ENCODE assay signal across 21 mouse cellular contexts in genomic region chr2:71833626-71834025, GRCm38 (mm10). TPM values are rescaled to one million over a fixed set of nuclear protein-coding genes. Genes with fewer than 3 reads are reported as not detected.
DNase-seq lines count a peak whose midpoint lies in the region; ATAC-seq and TF ChIP-seq lines count a peak whose summit lies in the region.
"Had no signal": no experiment of that assay in that cellular context is flagged by ENCODE, and none has a peak within 500 bp of the region (broad histone marks: within the 10 kb centered on the region; RNA-seq: fewer than 3 reads in every experiment).

No protein-coding gene starts in this region.

- no peaks in the 10 kb centered on the region for H3K9me3 ChIP-seq in midbrain, embryonic 10.5 days (replicated peaks)
- H3K9me3 ChIP-seq in midbrain, postnatal 0 days (ENCODE audit: low read length), result no peaks in the 10 kb centered on the region
- H3K9me3 ChIP-seq: embryonic facial prominence, embryonic 10.5 days; embryonic facial prominence, embryonic 12.5 days; forebrain, embryonic 13.5 days; forebrain, embryonic 15.5 days; G1E had no signal

- peak; percentile 78 for DNase-seq in heart, adult 11 months
- no peak for DNase-seq in heart, postnatal 14 days
- peak; percentile 9 for DNase-seq in midbrain, embryonic 10.5 days (ENCODE audit: low spot score)
- DNase-seq in midbrain, postnatal 0 days (ENCODE audit: low spot score), result no peak
- DNase-seq: adrenal gland, adult 8-10 months; adrenal gland, postnatal 14 days; B cell, adult 2 months; cerebellum, adult 11-12 months; cerebellum, adult 2 months; cerebellum, adult 9-10 months; cerebellum, postnatal 25 days had no signal

- no peak overlapping the region for H3K4me2 ChIP-seq in midbrain, postnatal 0 days (ENCODE audit: low read depth, low read length, poor library complexity, severe bottlenecking)
- H3K4me2 ChIP-seq: embryonic facial prominence, embryonic 12.5 days; forebrain, embryonic 13.5 days; forebrain, embryonic 15.5 days had no signal

- 85% methylated on average over 6 of the region's 6 CpGs for WGBS in midbrain, embryonic 10.5 days
- WGBS in midbrain, postnatal 0 days, result 84% methylated on average over 6 of the region's 6 CpGs

- peaks cover 12% of the 10 kb centered on the region; the same call in 1 of the 2 replicates for H3K36me3 ChIP-seq in midbrain, embryonic 10.5 days
- H3K36me3 ChIP-seq in midbrain, postnatal 0 days (ENCODE audit: insufficient read depth, low read length), result no peaks in the 10 kb centered on the region; the same call in 1 of the 2 replicates
- H3K36me3 ChIP-seq: embryonic facial prominence, embryonic 12.5 days; forebrain, embryonic 15.5 days; G1E had no signal

- no peaks in the 10 kb centered on the region for H3K4me1 ChIP-seq in midbrain, embryonic 10.5 days
- H3K4me1 ChIP-seq in midbrain, postnatal 0 days (ENCODE audit: insufficient read depth, low read length), result no peaks in the 10 kb centered on the region
- H3K4me1 ChIP-seq: forebrain, embryonic 13.5 days; forebrain, embryonic 15.5 days had no signal

- H3K27ac ChIP-seq in midbrain, embryonic 10.5 days (replicated peaks), result no peak overlapping the region
- H3K27ac ChIP-seq in midbrain, postnatal 0 days (ENCODE audit: low read depth, low read length), result no peak overlapping the region
- H3K27ac ChIP-seq: embryonic facial prominence, embryonic 10.5 days; embryonic facial prominence, embryonic 12.5 days; forebrain, embryonic 13.5 days; forebrain, embryonic 15.5 days had no signal

- no peak overlapping the region for H3K4me3 ChIP-seq in midbrain, embryonic 10.5 days
- H3K4me3 ChIP-seq in midbrain, postnatal 0 days (ENCODE audit: low read depth, low read length), result no peak overlapping the region
- H3K4me3 ChIP-seq: embryonic facial prominence, embryonic 10.5 days; embryonic facial prominence, embryonic 12.5 days; forebrain, embryonic 13.5 days; forebrain, embryonic 15.5 days had no signal

- no peak overlapping the region for H3K9ac ChIP-seq in midbrain, postnatal 0 days (replicated peaks; ENCODE audit: low read length, poor library complexity, severe bottlenecking)
- H3K9ac ChIP-seq: embryonic facial prominence, embryonic 12.5 days; forebrain, embryonic 13.5 days; forebrain, embryonic 15.5 days had no signal

- H3K27me3 ChIP-seq in midbrain, embryonic 10.5 days (ENCODE audit: low read depth, poor library complexity, severe bottlenecking), result no peaks in the 10 kb centered on the region
- no peaks in the 10 kb centered on the region for H3K27me3 ChIP-seq in midbrain, postnatal 0 days (ENCODE audit: insufficient read depth, low read length)
- H3K27me3 ChIP-seq: CH12.LX; embryonic facial prominence, embryonic 12.5 days; forebrain, embryonic 13.5 days; forebrain, embryonic 15.5 days; Patski had no signal

- intact Hi-C loops in heart, postnatal 14 days (cut with DNase I), result no loop called here

- TF ChIP-seq CTCF in midbrain, postnatal 0 days (IDR thresholded peaks at IDR 0.05), result no peak

- no peak for ATAC-seq in midbrain, postnatal 0 days (ENCODE audit: low FRiP score)
- ATAC-seq in monocyte, adult 5-6 weeks (replicated peaks; ENCODE audit: insufficient number of reproducible peaks, low FRiP score, low TSS enrichment, poor library complexity, severe bottlenecking), result peak; percentile 47
- ATAC-seq: activated CD4-positive, CD25-positive, alpha-beta regulatory T cell, adult 4 months; CD4-positive, CD25-positive, alpha-beta regulatory T cell, adult 4 months; forebrain, embryonic 13.5 days; forebrain, embryonic 15.5 days; Patski had no signal

RNA-seq across cellular contexts. Expression of gene Pdk1, which starts 39.4 kb away (rescaled TPM):
- total RNA-seq in heart, postnatal 14 days (2021), result 100 to 1,000 TPM in 1 of 2 experiments, 10 to 100 TPM in 1; 98.2 to 107 TPM
- polyA plus RNA-seq in midbrain, embryonic 10.5 days (2016; fragmentation: Nextera tagmentation; extraction: Ambion mirVana), result 41.3 and 53.8 TPM in 2 replicates
- 51.8 and 57.7 TPM in 2 replicates for total RNA-seq in midbrain, postnatal 0 days (2014; rRNA removed)
- polyA plus RNA-seq in midbrain, postnatal 0 days (2015; fragmentation: Nextera tagmentation; extraction: Ambion mirVana), result 18.2 and 18.9 TPM in 2 replicates
- 13.6 to 21.8 TPM (median 21.5 TPM) in 3 replicates for total RNA-seq in monocyte, adult 5-6 weeks (2017)

Comparison
In these comparisons a context has a peak if more than half of its experiments do, and no peak if none do; other contexts are left out.
1. DNase-seq: peak in heart, adult 11 months (single experiment) and midbrain, embryonic 10.5 days (single experiment); none in heart, postnatal 14 days (0 of 2) and midbrain, postnatal 0 days (single experiment).